In genomic region chr7:129662051-129662789, GRCm38 (mm10) we compare ENCODE assay signal across 12 mouse cellular contexts.
DNase-seq lines count a peak whose midpoint lies in the region; ATAC-seq lines count a peak whose summit lies in the region.
"Had no signal": no experiment of that assay in that cellular context is flagged by ENCODE, and none has a peak within 500 bp of the region (broad histone marks: within the 10 kb centered on the region; RNA-seq: fewer than 3 reads in every experiment).

No protein-coding gene starts in this region.

- H3K4me1 ChIP-seq in heart, embryonic 13.5 days = peaks cover 5% of the 10 kb centered on the region
- H3K4me1 ChIP-seq in embryonic facial prominence, embryonic 15.5 days = peaks cover 37% of the 10 kb centered on the region

- ATAC-seq in heart, embryonic 13.5 days (ENCODE audit: extremely low read depth, insufficient number of reproducible peaks, low FRiP score, low TSS enrichment) = no peak
- 0 out of 2 replicates have a peak, but pooled peaks have one; percentile 32 for ATAC-seq in embryonic facial prominence, embryonic 15.5 days (ENCODE audit: insufficient number of reproducible peaks, low FRiP score, low TSS enrichment, low read depth)
- ATAC-seq: forebrain, embryonic 16.5 days had no signal

- H3K27ac ChIP-seq in heart, embryonic 13.5 days (replicated peaks) = peak overlapping the region; percentile 8; the same call in 1 of the 2 replicates
- H3K27ac ChIP-seq in embryonic facial prominence, embryonic 15.5 days (replicated peaks) = peak overlapping the region; percentile 71
- H3K27ac ChIP-seq: layer of hippocampus, adult 2 months had no signal

- intact Hi-C loops in heart, postnatal 25 days (cut with DNase I) = no loop called here

- no peak overlapping the region for H3K4me2 ChIP-seq in heart, embryonic 13.5 days
- no peak overlapping the region for H3K4me2 ChIP-seq in embryonic facial prominence, embryonic 15.5 days (replicated peaks)

- H3K9ac ChIP-seq in heart, embryonic 13.5 days = no peak overlapping the region
- H3K9ac ChIP-seq in embryonic facial prominence, embryonic 15.5 days = no peak overlapping the region

- no peak overlapping the region for H3K4me3 ChIP-seq in heart, embryonic 13.5 days
- no peak overlapping the region for H3K4me3 ChIP-seq in embryonic facial prominence, embryonic 15.5 days (replicated peaks)
- H3K4me3 ChIP-seq: layer of hippocampus, adult 2 months had no signal

- H3K27me3 ChIP-seq in heart, embryonic 13.5 days (replicated peaks) = no peaks in the 10 kb centered on the region
- no peaks in the 10 kb centered on the region for H3K27me3 ChIP-seq in embryonic facial prominence, embryonic 15.5 days

- H3K36me3 ChIP-seq in heart, embryonic 13.5 days = no peaks in the 10 kb centered on the region
- no peaks in the 10 kb centered on the region for H3K36me3 ChIP-seq in embryonic facial prominence, embryonic 15.5 days

- DNase-seq in heart, postnatal 25 days (ENCODE audit: low spot score) = no peak
- DNase-seq in layer of hippocampus, adult 11-12 months (ENCODE audit: low spot score) = peak; percentile 18
- no peak for DNase-seq in layer of hippocampus, postnatal 10 days (ENCODE audit: low spot score in 2 of 2)
- peak; percentile 77 for DNase-seq in brain, adult 2 months (ENCODE audit: low read depth, low spot score)
- DNase-seq in cerebellum, adult 18-20 months = no peak
- DNase-seq in cerebellum, adult 8-10 months = no peak
- DNase-seq: cerebellum, postnatal 25 days; lung, postnatal 4 days had no signal

- no peaks in the 10 kb centered on the region for H3K9me3 ChIP-seq in heart, embryonic 13.5 days
- no peaks in the 10 kb centered on the region for H3K9me3 ChIP-seq in embryonic facial prominence, embryonic 15.5 days (replicated peaks)

- WGBS in heart, embryonic 13.5 days = 75% methylated on average over 16 of the region's 16 CpGs
- 43% methylated on average over 16 of the region's 16 CpGs for WGBS in embryonic facial prominence, embryonic 15.5 days

Comparison
In these comparisons a context has a peak if more than half of its experiments do, and no peak if none do; other contexts are left out.
1. DNase-seq: peak in layer of hippocampus, adult 11-12 months (single experiment) and brain, adult 2 months (single experiment); none in heart, postnatal 25 days (single experiment), layer of hippocampus, postnatal 10 days (0 of 2), cerebellum, adult 18-20 months (0 of 2) and cerebellum, adult 8-10 months (single experiment).